Comparison of ENCODE assay signal across 8 mouse cellular contexts in genomic region chr15:100600696-100601272, GRCm38 (mm10). TPM values are rescaled to one million over a fixed set of nuclear protein-coding genes. Genes with fewer than 3 reads are reported as not detected.
DNase-seq lines count a peak whose midpoint lies in the region; ATAC-seq lines count a peak whose summit lies in the region.

No protein-coding gene starts in this region.

- H3K9me3 ChIP-seq in heart, embryonic 14.5 days (ENCODE audit: control insufficient read depth, low read length) = no peaks in the 10 kb centered on the region
- no peaks in the 10 kb centered on the region for H3K9me3 ChIP-seq in embryonic facial prominence, embryonic 12.5 days
- H3K9me3 ChIP-seq in intestine, embryonic 15.5 days = no peaks in the 10 kb centered on the region
- no peaks in the 10 kb centered on the region for H3K9me3 ChIP-seq in midbrain, embryonic 14.5 days (ENCODE audit: control insufficient read depth, low read length)

- WGBS in heart, embryonic 14.5 days = 25% methylated on average over 21 of the region's 21 CpGs
- 9% methylated on average over 21 of the region's 21 CpGs for WGBS in embryonic facial prominence, embryonic 12.5 days
- 33% methylated on average over 21 of the region's 21 CpGs for WGBS in intestine, embryonic 15.5 days
- WGBS in midbrain, embryonic 14.5 days = 18% methylated on average over 21 of the region's 21 CpGs

- H3K27me3 ChIP-seq in heart, embryonic 14.5 days (ENCODE audit: control insufficient read depth, insufficient read depth, low read length) = peaks cover 9% of the 10 kb centered on the region; the same call in 1 of the 2 replicates
- peaks cover 39% of the 10 kb centered on the region for H3K27me3 ChIP-seq in embryonic facial prominence, embryonic 12.5 days
- H3K27me3 ChIP-seq in intestine, embryonic 15.5 days (replicated peaks) = no peaks in the 10 kb centered on the region; the same call in none of the 2 replicates
- H3K27me3 ChIP-seq in midbrain, embryonic 14.5 days (ENCODE audit: control insufficient read depth, insufficient read depth, low read length) = no peaks in the 10 kb centered on the region

- peak overlapping the region; percentile 71 to 86 for H3K4me3 ChIP-seq in heart, embryonic 14.5 days (ENCODE audit: control insufficient read depth in 1 of 2, insufficient read depth in 1 of 2, low read depth in 1 of 2, low read length in 2 of 2)
- peak overlapping the region; percentile 83 for H3K4me3 ChIP-seq in embryonic facial prominence, embryonic 12.5 days
- peak overlapping the region; percentile 78 for H3K4me3 ChIP-seq in intestine, embryonic 15.5 days (replicated peaks)
- peak overlapping the region; percentile 82 for H3K4me3 ChIP-seq in midbrain, embryonic 14.5 days (replicated peaks; ENCODE audit: low read depth, low read length)

- peak overlapping the region; percentile 92 for H3K4me2 ChIP-seq in heart, embryonic 14.5 days (ENCODE audit: low read length)
- peak overlapping the region; percentile 96 for H3K4me2 ChIP-seq in embryonic facial prominence, embryonic 12.5 days (replicated peaks)
- H3K4me2 ChIP-seq in intestine, embryonic 15.5 days (replicated peaks) = peak overlapping the region; percentile 98
- H3K4me2 ChIP-seq in midbrain, embryonic 14.5 days (ENCODE audit: low read length) = peak overlapping the region; percentile 79

- peak overlapping the region; percentile 92 for H3K9ac ChIP-seq in heart, embryonic 14.5 days (ENCODE audit: low read length)
- H3K9ac ChIP-seq in embryonic facial prominence, embryonic 12.5 days = no peak overlapping the region
- H3K9ac ChIP-seq in intestine, embryonic 15.5 days = no peak overlapping the region
- H3K9ac ChIP-seq in midbrain, embryonic 14.5 days (replicated peaks; ENCODE audit: low read length) = no peak overlapping the region; the same call in 1 of the 2 replicates

- no peak for ATAC-seq in heart, embryonic 14.5 days (ENCODE audit: insufficient number of reproducible peaks, insufficient read depth, low FRiP score, low read depth)
- no peak for ATAC-seq in embryonic facial prominence, embryonic 12.5 days (ENCODE audit: insufficient number of reproducible peaks, insufficient read depth, low FRiP score, low TSS enrichment)
- ATAC-seq in intestine, embryonic 15.5 days = no peak
- ATAC-seq in midbrain, embryonic 14.5 days (ENCODE audit: low FRiP score, low TSS enrichment) = no peak
- no peak for ATAC-seq in megakaryocyte-erythroid progenitor cell, adult 5-6 weeks (replicated peaks; ENCODE audit: low FRiP score, low TSS enrichment, poor library complexity, severe bottlenecking)

- intact Hi-C loops in heart, postnatal 25 days (cut with DNase I) = no loop called here

- H3K36me3 ChIP-seq in heart, embryonic 14.5 days (ENCODE audit: control insufficient read depth, insufficient read depth, low read length) = no peaks in the 10 kb centered on the region
- H3K36me3 ChIP-seq in embryonic facial prominence, embryonic 12.5 days = no peaks in the 10 kb centered on the region
- H3K36me3 ChIP-seq in intestine, embryonic 15.5 days = no peaks in the 10 kb centered on the region
- no peaks in the 10 kb centered on the region for H3K36me3 ChIP-seq in midbrain, embryonic 14.5 days (ENCODE audit: control insufficient read depth, insufficient read depth, low read length)

- H3K27ac ChIP-seq in heart, embryonic 14.5 days (replicated peaks in 1 of 2; ENCODE audit: control insufficient read depth in 1 of 2, insufficient read depth in 1 of 2, low read depth in 2 of 2, low read length in 2 of 2) = no peak overlapping the region
- no peak overlapping the region for H3K27ac ChIP-seq in embryonic facial prominence, embryonic 12.5 days
- no peak overlapping the region for H3K27ac ChIP-seq in intestine, embryonic 15.5 days
- H3K27ac ChIP-seq in midbrain, embryonic 14.5 days (replicated peaks; ENCODE audit: low read depth, low read length) = peak overlapping the region; percentile 3; the same call in 1 of the 2 replicates

- H3K4me1 ChIP-seq in heart, embryonic 14.5 days (ENCODE audit: control insufficient read depth in 2 of 2, insufficient read depth in 2 of 2, low read length in 2 of 2) = peaks cover 12 to 13% of the 10 kb centered on the region in 2 experiments
- peaks cover 7% of the 10 kb centered on the region; the same call in 1 of the 2 replicates for H3K4me1 ChIP-seq in embryonic facial prominence, embryonic 12.5 days
- H3K4me1 ChIP-seq in intestine, embryonic 15.5 days (replicated peaks) = peaks cover 10% of the 10 kb centered on the region; the same call in 1 of the 2 replicates
- peaks cover 28% of the 10 kb centered on the region for H3K4me1 ChIP-seq in midbrain, embryonic 14.5 days (ENCODE audit: control insufficient read depth, insufficient read depth, low read length)

- DNase-seq in heart, postnatal 25 days (ENCODE audit: low spot score) = no peak
- DNase-seq in midbrain, embryonic 14.5 days = peak; percentile 21
- no peak for DNase-seq in T-cell, adult 2 months (ENCODE audit: low spot score)
- no peak for DNase-seq in yolk sac, embryonic 10.5 days (ENCODE audit: low spot score)

RNA-seq across cellular contexts. Expression of gene Pou6f1, which starts 1.0 kb away (rescaled TPM):
- 7.1 and 8.2 TPM in 2 replicates for polyA plus RNA-seq in heart, embryonic 14.5 days (2014; fragmentation: Nextera tagmentation; extraction: Ambion mirVana)
- 10 to 100 TPM; 10.5 to 10.9 TPM for total RNA-seq in heart, postnatal 25 days (2021)
- 9.0 and 11.3 TPM in 2 replicates for polyA plus RNA-seq in embryonic facial prominence, embryonic 12.5 days (2016; fragmentation: Nextera tagmentation; extraction: Ambion mirVana)
- 4.0 and 4.4 TPM in 2 replicates for polyA plus RNA-seq in intestine, embryonic 15.5 days (2015; fragmentation: Nextera tagmentation; extraction: Ambion mirVana)
- polyA plus RNA-seq in midbrain, embryonic 14.5 days (2014; fragmentation: Nextera tagmentation; extraction: Ambion mirVana) = 45.6 and 47.3 TPM in 2 replicates
- total RNA-seq in megakaryocyte-erythroid progenitor cell, adult 5-6 weeks (2014; fragmentation: Nextera tagmentation) = 0.96 and 1.2 TPM in 2 replicates
- not detected in 2 replicates for total RNA-seq in megakaryocyte-erythroid progenitor cell, adult 5-6 weeks (2017)

RNA-seq across cellular contexts. Expression of gene Dazap2, which starts 14.4 kb away (rescaled TPM):
- polyA plus RNA-seq in heart, embryonic 14.5 days (2014; fragmentation: Nextera tagmentation; extraction: Ambion mirVana) = 253 and 254 TPM in 2 replicates
- 100 to 1,000 TPM; 145 to 156 TPM for total RNA-seq in heart, postnatal 25 days (2021)
- polyA plus RNA-seq in embryonic facial prominence, embryonic 12.5 days (2016; fragmentation: Nextera tagmentation; extraction: Ambion mirVana) = 124 and 130 TPM in 2 replicates
- polyA plus RNA-seq in intestine, embryonic 15.5 days (2015; fragmentation: Nextera tagmentation; extraction: Ambion mirVana) = 245 and 263 TPM in 2 replicates
- 139 and 171 TPM in 2 replicates for polyA plus RNA-seq in midbrain, embryonic 14.5 days (2014; fragmentation: Nextera tagmentation; extraction: Ambion mirVana)
- total RNA-seq in megakaryocyte-erythroid progenitor cell, adult 5-6 weeks (2014; fragmentation: Nextera tagmentation) = 208 and 229 TPM in 2 replicates
- 148 and 159 TPM in 2 replicates for total RNA-seq in megakaryocyte-erythroid progenitor cell, adult 5-6 weeks (2017)

RNA-seq across cellular contexts. Expression of gene Smagp, which starts 36.0 kb away (rescaled TPM):
- polyA plus RNA-seq in heart, embryonic 14.5 days (2014; fragmentation: Nextera tagmentation; extraction: Ambion mirVana) = 14.5 and 18.7 TPM in 2 replicates
- 10 to 100 TPM; 13.7 to 15.5 TPM for total RNA-seq in heart, postnatal 25 days (2021)
- 5.9 and 7.2 TPM in 2 replicates for polyA plus RNA-seq in embryonic facial prominence, embryonic 12.5 days (2016; fragmentation: Nextera tagmentation; extraction: Ambion mirVana)
- polyA plus RNA-seq in intestine, embryonic 15.5 days (2015; fragmentation: Nextera tagmentation; extraction: Ambion mirVana) = 37.7 and 41.2 TPM in 2 replicates
- 0.78 and 3.6 TPM in 2 replicates for polyA plus RNA-seq in midbrain, embryonic 14.5 days (2014; fragmentation: Nextera tagmentation; extraction: Ambion mirVana)
- total RNA-seq in megakaryocyte-erythroid progenitor cell, adult 5-6 weeks (2014; fragmentation: Nextera tagmentation) = 3.3 and 4.4 TPM in 2 replicates
- 4.8 TPM in 1 of 2 replicates, not detected in the other for total RNA-seq in megakaryocyte-erythroid progenitor cell, adult 5-6 weeks (2017)

RNA-seq across cellular contexts. Expression of gene Tfcp2, which starts 49.0 kb away (rescaled TPM):
- polyA plus RNA-seq in heart, embryonic 14.5 days (2014; fragmentation: Nextera tagmentation; extraction: Ambion mirVana) = 17.1 and 19.9 TPM in 2 replicates
- total RNA-seq in heart, postnatal 25 days (2021) = 10 to 100 TPM; 12.6 to 13.3 TPM
- polyA plus RNA-seq in embryonic facial prominence, embryonic 12.5 days (2016; fragmentation: Nextera tagmentation; extraction: Ambion mirVana) = 42.7 and 43.7 TPM in 2 replicates
- 15.5 and 16.2 TPM in 2 replicates for polyA plus RNA-seq in intestine, embryonic 15.5 days (2015; fragmentation: Nextera tagmentation; extraction: Ambion mirVana)
- polyA plus RNA-seq in midbrain, embryonic 14.5 days (2014; fragmentation: Nextera tagmentation; extraction: Ambion mirVana) = 30.1 and 35.8 TPM in 2 replicates
- 14.0 and 21.7 TPM in 2 replicates for total RNA-seq in megakaryocyte-erythroid progenitor cell, adult 5-6 weeks (2014; fragmentation: Nextera tagmentation)
- total RNA-seq in megakaryocyte-erythroid progenitor cell, adult 5-6 weeks (2017) = 18.5 and 33.1 TPM in 2 replicates
